Comparison of ENCODE assay signal across 13 mouse cellular contexts in genomic region chr7:81599379-81600280, GRCm38 (mm10). TPM values are rescaled to one million over a fixed set of nuclear protein-coding genes. Genes with fewer than 3 reads are reported as not detected.
DNase-seq lines count a peak whose midpoint lies in the region; ATAC-seq lines count a peak whose summit lies in the region.
"Had no signal": no experiment of that assay in that cellular context is flagged by ENCODE, and none has a peak within 500 bp of the region (broad histone marks: within the 10 kb centered on the region; RNA-seq: fewer than 3 reads in every experiment).

No protein-coding gene starts in this region.

- H3K4me1 ChIP-seq in forebrain, embryonic 11.5 days (replicated peaks; ENCODE audit: control insufficient read depth, insufficient read depth, low read length), result no peaks in the 10 kb centered on the region
- H3K4me1 ChIP-seq in forebrain, embryonic 13.5 days, result no peaks in the 10 kb centered on the region
- H3K4me1 ChIP-seq: hindbrain, embryonic 12.5 days; limb, embryonic 15.5 days had no signal

- no peak overlapping the region for H3K4me2 ChIP-seq in forebrain, embryonic 11.5 days (ENCODE audit: low read depth, low read length, severe bottlenecking)
- no peak overlapping the region for H3K4me2 ChIP-seq in forebrain, embryonic 13.5 days
- H3K4me2 ChIP-seq: hindbrain, embryonic 12.5 days; limb, embryonic 15.5 days had no signal

- no peaks in the 10 kb centered on the region for H3K27me3 ChIP-seq in forebrain, embryonic 11.5 days (ENCODE audit: control insufficient read depth, insufficient read depth, low read length)
- no peaks in the 10 kb centered on the region for H3K27me3 ChIP-seq in forebrain, embryonic 13.5 days
- H3K27me3 ChIP-seq: hindbrain, embryonic 12.5 days; limb, embryonic 15.5 days had no signal

- H3K9ac ChIP-seq in forebrain, embryonic 11.5 days (ENCODE audit: low read length), result no peak overlapping the region
- no peak overlapping the region; the same call in 1 of the 2 replicates for H3K9ac ChIP-seq in forebrain, embryonic 13.5 days
- H3K9ac ChIP-seq: hindbrain, embryonic 12.5 days; limb, embryonic 15.5 days had no signal

- no peaks in the 10 kb centered on the region for H3K9me3 ChIP-seq in forebrain, embryonic 11.5 days (ENCODE audit: control insufficient read depth, low read length)
- no peaks in the 10 kb centered on the region for H3K9me3 ChIP-seq in forebrain, embryonic 13.5 days (replicated peaks)
- H3K9me3 ChIP-seq: G1E; hindbrain, embryonic 12.5 days; limb, embryonic 15.5 days had no signal

- no peak overlapping the region for H3K4me3 ChIP-seq in forebrain, embryonic 11.5 days (ENCODE audit: low read depth, low read length)
- H3K4me3 ChIP-seq in forebrain, embryonic 13.5 days, result no peak overlapping the region
- H3K4me3 ChIP-seq: hindbrain, embryonic 12.5 days; limb, embryonic 15.5 days had no signal

- peak; percentile 44 for DNase-seq in forebrain, embryonic 11.5 days (ENCODE audit: low spot score)
- DNase-seq in layer of hippocampus, adult 11-12 months (ENCODE audit: low spot score), result peak; percentile 18
- no peak for DNase-seq in layer of hippocampus, adult 9-10 months (ENCODE audit: low spot score)
- DNase-seq in right cerebral cortex, adult 2 months (ENCODE audit: low spot score in 2 of 2), result peak; percentile 37 to 40
- no peak for DNase-seq in right cerebral cortex, postnatal 4 days
- DNase-seq in telencephalon, adult 2 months (ENCODE audit: low read depth, low spot score), result peak; percentile 55
- no peak for DNase-seq in cerebellum, adult 8-10 months
- DNase-seq: kidney, postnatal 10 days; thymus, adult 18-20 months had no signal

- WGBS in forebrain, embryonic 11.5 days, result 77% methylated on average over 8 of the region's 8 CpGs
- WGBS in forebrain, embryonic 13.5 days, result 83% methylated on average over 8 of the region's 8 CpGs

- no peak overlapping the region for H3K27ac ChIP-seq in forebrain, embryonic 11.5 days (ENCODE audit: low read depth, low read length)
- no peak overlapping the region for H3K27ac ChIP-seq in forebrain, embryonic 13.5 days
- H3K27ac ChIP-seq: hindbrain, embryonic 12.5 days; limb, embryonic 15.5 days had no signal

- ATAC-seq in forebrain, embryonic 11.5 days (replicated peaks; ENCODE audit: low FRiP score), result no peak
- no peak for ATAC-seq in forebrain, embryonic 13.5 days

- no peaks in the 10 kb centered on the region for H3K36me3 ChIP-seq in forebrain, embryonic 11.5 days (ENCODE audit: control insufficient read depth, insufficient read depth, low read length)
- H3K36me3 ChIP-seq in forebrain, embryonic 13.5 days (ENCODE audit: poor library complexity, severe bottlenecking), result peaks cover 37% of the 10 kb centered on the region

RNA-seq across cellular contexts. Expression of gene Whamm, which starts 28.6 kb away (rescaled TPM):
- 5.3 and 7.1 TPM in 2 replicates for polyA plus RNA-seq in forebrain, embryonic 11.5 days (2014; fragmentation: Nextera tagmentation; extraction: Ambion mirVana)
- polyA plus RNA-seq in forebrain, embryonic 13.5 days (2015; fragmentation: Nextera tagmentation; extraction: Ambion mirVana), result 4.1 and 4.5 TPM in 2 replicates

RNA-seq across cellular contexts. Expression of gene Fsd2, which starts 32.9 kb away (rescaled TPM):
- polyA plus RNA-seq in forebrain, embryonic 11.5 days (2014; fragmentation: Nextera tagmentation; extraction: Ambion mirVana), result 0.15 and 0.25 TPM in 2 replicates
- polyA plus RNA-seq in forebrain, embryonic 13.5 days (2015; fragmentation: Nextera tagmentation; extraction: Ambion mirVana), result 0.10 TPM in 2 replicates
- polyA plus RNA-seq: G1E had no signal

Comparison
In these comparisons a context has a peak if more than half of its experiments do, and no peak if none do; other contexts are left out.
1. DNase-seq: peak in forebrain, embryonic 11.5 days (single experiment), layer of hippocampus, adult 11-12 months (single experiment), right cerebral cortex, adult 2 months (2 of 2) and telencephalon, adult 2 months (single experiment); none in layer of hippocampus, adult 9-10 months (single experiment), right cerebral cortex, postnatal 4 days (single experiment) and cerebellum, adult 8-10 months (single experiment).